Mouse (Mus musculus) erythroblast, embryonic 14.5 days (primary cell): ENCODE data around the gene Cntln.

Experiments used
- GATA1 ChIP-seq: IDR thresholded peaks from 2 replicates; pipeline ENCODE4 v1.6.1; 2012; ENCODE audit warnings: low read length, inconsistent platforms, mixed read lengths
- TAL1 ChIP-seq: IDR thresholded peaks from 3 replicates; pipeline ENCODE4 v1.6.1; 2012; ENCODE audit warnings: low read length, inconsistent platforms, mixed read lengths

DNA sequence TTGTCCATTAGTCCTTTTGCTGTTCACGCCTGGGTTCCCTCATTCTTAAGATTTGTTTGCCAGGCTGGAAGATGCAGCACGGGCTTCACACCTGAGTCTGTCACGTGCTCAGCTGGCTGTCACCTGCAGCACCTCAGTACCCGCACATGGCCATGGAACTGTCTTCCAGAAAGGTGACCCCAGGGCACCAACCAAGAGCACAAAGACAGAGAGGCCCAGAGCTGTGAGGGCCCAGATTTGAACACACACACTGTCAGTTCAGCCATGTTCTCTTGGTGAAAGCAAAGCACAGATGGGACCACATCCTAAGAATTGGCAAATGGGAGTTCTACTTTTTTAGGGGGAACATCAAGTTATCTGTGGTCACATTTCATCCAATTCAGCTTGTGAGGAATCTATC lies 211.9 kb downstream of the Cntln start:
- TF ChIP-seq GATA1 (no peak), TAL1 (no peak)
